Mouse (Mus musculus) erythroblast, adult 5-6 weeks (primary cell): ENCODE measurements around the gene Timm13. TPM values are rescaled to one million over a fixed set of nuclear protein-coding genes. Genes with fewer than 3 reads are reported as not detected.

Source experiments
- ATAC-seq: replicated peaks from 2 replicates; pipeline ENCODE4 v1.8.0; 2016; ENCODE audit warnings: moderate number of reproducible peaks, mild to moderate bottlenecking, moderate TSS enrichment, inconsistent platforms; ENCODE audit not compliant: poor library complexity, low FRiP score, severe bottlenecking
- total RNA-seq, 2 experiments: library from RNA; stranded (forward) in 1 of 2; stranded (reverse) in 1 of 2; fragments of 150-400 nt in 1 of 2; fragments of 200-764, 138-1000 nt in 1 of 2; gene quantifications; 2 replicates each; pipeline versions ENCODE4 v1.2.3 to v1.2.4; 2015 to 2017; ENCODE audit warnings: low replicate concordance in 2 of 2

Gene Timm13
- total RNA-seq, 2 experiments from 2014 or later = 12.1 to 14.1 TPM

DNA sequence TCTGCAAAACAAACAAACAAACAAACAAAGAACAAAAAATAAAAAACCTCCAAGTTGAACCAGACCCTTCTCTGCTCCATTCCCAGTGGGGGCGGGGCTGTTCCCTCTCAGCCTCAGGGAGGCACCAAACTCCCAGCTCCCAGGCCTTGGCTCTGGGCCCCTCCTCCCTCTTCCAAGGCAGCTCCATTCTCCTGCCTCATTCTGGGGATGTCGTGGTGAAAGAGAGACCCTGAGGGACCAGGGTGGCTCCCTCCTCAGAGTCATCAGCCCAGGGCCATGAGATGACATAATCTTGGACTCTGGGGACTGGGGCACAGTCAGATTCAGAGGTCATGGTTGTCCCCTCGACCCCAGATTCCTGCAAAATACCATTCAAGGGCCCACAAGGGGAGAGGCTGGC is 24.2 kb downstream of the Timm13 start:
- no peak for ATAC-seq

DNA sequence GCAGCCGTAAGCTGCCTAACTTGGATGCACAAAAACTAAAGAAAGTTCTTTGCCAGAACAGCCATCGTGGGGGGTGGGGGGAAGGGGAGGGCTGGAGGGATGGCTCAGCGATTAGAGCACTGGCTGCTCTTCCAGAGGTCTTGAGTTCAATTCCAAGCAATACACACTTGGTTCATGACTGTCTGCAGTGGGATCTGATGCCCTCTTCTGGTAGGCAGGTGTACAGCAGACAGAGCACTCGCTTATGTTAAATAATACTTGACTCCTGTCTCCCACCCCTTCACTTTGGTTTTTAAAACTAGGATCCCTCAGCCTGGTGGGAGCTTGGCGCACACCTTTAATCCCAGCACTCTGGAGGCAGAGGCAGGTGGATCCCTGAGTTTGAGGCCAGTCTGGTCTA is 24.7 kb downstream of the Timm13 start:
- ATAC-seq = peak; percentile 45; the same call in 1 of the 2 replicates

- no peak for ATAC-seq
These were observed 26.7 kb downstream of the Timm13 start for GRCm38 (mm10) chr10:80874035-80874434.

DNA sequence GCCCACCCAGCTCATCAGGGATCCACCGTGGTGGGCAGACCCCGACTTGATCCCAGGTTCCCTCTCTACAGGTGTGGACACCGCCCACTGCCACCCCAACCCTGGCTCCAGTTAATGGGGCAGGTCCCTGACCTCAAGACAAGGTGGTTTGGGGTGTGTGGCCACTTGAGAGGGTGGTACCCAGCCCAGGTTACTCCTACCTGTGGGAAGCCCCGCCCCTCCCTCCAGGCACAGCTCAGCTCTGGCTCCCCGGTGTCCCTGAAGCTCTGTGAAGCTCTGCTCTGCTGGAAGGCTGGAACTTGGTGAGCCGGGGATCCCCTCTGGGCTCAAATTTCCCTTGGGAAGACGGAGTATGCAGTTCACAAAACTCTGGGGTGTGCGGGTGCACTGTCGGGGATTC is 29.2 kb downstream of the Timm13 start, which contains the start of gene Tmprss9:
TSS of gene Tmprss9 (plus strand) at position 268 of the 400 bp plus-strand sequence.
- peak; percentile 25 for ATAC-seq

DNA sequence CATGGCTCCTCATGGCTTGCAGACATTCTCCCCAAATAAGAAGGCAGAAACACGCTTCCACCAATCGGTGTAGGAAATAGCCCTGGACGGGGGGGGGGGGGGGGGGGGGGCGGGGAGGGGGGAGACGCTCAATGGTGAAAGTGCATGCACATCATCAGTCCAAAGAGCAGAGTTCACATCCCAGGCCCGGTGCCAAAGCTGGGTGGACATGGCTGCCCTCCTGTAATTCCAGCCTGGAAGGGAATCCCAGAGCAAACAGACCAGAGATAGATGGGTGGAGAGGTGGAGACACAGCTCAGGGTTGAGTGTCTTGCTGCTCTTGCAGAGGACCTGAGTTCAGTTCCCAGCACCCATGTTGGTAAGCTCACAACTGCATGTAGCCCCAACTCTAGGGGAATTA is 29.8 kb downstream of the Timm13 start:
- ATAC-seq = no peak

DNA sequence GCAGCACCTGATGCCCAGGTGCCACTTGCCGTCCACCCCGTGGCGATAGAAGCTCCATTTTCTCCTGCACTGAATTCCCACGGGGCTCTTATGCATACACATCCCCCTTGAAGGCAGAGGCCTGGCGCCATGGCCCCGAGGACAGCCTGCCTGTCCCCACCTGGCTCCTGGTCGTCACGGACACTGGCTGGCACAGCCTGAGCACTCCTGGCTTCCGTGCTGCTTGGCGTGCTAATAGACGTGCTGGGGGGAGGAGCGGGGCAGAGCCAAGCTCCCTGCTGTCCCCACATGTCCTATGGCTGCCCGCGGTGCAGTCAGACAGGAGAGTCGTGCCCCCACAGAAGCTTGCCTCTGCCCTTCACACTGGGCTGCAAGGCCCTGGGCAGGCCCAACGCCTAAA is 36.3 kb downstream of the Timm13 start:
- no peak for ATAC-seq

DNA sequence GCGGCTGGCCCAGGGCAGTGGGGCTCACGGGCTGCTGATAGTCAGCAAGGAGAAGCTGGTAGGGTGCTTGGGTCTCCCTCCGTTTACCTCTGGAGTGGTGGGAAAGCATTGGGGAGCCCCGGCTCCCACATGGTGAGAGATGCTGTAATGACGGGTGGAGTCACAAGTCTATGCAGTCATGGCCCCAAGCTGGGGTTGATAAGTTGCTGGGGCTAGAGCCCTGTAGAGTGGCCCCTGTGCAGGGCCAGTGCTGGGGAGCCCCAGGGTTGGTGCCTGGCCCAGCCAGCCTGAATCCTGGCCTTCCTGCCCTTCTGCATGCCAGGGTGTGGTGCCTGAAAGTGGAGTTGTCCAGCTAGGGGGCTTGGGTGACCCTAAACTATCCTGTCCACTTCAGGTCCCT is 38.5 kb downstream of the Timm13 start:
- ATAC-seq = no peak

DNA sequence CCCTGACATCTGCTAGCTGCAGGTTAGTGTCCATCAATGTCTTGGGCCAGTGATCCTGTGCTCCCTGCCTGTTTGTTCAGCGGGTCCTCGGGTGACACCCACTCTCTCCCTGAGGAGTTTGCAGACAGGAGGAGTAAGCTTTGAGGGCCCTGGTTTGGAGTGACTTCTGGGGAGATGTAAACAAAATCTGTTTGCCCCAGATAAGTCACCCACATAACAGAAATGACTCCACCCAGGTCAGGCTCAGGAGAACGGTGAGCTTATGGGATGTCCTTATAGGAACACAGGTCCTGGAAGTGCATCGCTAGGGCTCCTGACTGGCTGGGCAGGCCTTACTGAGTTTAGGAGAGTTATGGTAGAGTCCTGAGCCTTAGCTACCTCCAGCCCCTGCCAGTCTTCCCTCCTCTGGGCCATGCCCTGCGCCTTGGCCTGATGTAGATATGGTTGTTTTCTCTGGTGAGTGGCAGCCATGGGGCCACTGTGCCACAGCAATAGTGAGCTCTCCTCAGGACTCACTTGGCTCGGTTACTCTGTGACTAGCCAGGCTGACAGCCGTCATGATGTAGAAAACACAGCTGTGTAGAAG is 42.3 kb downstream of the Timm13 start:
- ATAC-seq = peak; percentile 57

- peak; percentile 35 for ATAC-seq
These were observed 42.9 kb downstream of the Timm13 start for GRCm38 (mm10) chr10:80857848-80858247.

DNA sequence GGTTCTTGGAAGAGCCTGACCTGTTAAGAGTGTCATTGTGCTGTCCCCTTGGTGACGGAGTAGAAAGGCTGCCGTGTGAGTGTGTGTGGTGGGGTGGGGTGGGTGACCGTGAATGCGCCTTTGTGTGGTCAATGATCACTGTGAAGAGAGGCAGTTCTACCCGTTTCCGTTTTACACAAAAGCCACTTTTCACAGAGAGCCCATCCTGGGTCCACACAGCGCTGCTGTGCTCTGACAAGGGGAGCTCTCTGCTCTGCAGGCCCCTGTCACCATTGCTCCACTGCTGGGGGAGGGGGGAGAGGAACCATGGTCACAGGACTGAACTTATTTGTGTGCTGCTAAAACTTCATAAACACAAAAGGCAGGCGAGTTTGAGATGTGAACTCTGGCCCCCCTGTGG is 43.4 kb downstream of the Timm13 start:
- no peak for ATAC-seq

DNA sequence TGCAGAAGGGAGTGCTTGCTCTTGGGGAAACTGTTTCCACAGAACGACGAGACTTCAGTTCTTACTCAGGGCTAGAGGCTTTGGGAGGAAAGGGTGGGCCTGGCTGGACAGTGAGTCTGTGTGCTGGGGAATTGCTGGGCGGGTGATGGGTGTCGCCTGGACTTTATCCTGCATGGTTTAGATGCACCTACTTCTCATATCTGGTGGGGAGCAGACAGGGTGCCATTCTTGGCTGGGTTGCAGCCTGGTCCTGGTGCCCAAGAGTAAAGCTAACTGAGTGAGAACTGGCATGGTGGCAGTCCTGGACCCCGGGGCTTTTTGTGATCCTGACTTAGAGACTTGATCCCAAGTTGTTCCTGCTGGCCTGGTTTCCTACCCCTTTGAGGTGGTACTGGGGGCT is 43.9 kb downstream of the Timm13 start:
- ATAC-seq = peak; percentile 43

DNA sequence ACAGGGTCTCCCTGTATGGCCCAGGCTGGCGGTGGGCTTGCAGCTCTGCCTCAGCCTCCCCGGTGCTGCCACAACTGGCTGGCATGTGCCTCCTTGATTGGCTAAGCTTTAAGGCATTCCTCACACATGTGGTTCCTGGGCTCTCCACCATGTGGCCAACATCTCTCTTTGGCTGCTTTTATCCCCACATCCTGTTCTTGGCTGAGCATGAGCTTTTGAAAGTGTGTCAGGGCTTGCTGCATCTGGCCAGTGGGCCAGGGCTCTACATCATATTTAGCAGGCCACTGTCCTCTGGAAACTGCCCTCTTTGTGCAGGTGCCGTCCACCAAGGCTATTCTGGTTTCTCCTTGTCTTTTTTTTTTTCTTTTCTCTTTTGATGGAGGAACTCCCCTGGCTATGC is 44.5 kb downstream of the Timm13 start:
- peak; percentile 20 for ATAC-seq

DNA sequence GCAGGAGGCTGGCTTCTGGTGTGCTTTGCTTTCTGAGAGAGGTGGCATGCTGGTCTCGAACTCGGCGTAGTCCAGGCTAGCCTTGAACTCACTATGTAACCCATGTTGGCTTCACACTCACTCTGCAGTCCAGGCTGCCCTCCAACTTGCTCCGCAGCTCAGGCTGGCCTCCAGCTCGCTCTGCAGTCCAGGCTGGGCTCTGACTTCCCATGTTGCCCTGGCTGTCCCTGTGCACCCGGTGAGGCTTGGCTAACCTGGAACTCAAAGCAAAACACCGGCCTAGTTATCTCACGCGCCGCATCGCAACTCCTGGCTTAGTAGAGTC is 45.1 kb downstream of the Timm13 start:
- ATAC-seq = 0 out of 2 replicates have a peak, but pooled peaks have one; percentile 0

DNA sequence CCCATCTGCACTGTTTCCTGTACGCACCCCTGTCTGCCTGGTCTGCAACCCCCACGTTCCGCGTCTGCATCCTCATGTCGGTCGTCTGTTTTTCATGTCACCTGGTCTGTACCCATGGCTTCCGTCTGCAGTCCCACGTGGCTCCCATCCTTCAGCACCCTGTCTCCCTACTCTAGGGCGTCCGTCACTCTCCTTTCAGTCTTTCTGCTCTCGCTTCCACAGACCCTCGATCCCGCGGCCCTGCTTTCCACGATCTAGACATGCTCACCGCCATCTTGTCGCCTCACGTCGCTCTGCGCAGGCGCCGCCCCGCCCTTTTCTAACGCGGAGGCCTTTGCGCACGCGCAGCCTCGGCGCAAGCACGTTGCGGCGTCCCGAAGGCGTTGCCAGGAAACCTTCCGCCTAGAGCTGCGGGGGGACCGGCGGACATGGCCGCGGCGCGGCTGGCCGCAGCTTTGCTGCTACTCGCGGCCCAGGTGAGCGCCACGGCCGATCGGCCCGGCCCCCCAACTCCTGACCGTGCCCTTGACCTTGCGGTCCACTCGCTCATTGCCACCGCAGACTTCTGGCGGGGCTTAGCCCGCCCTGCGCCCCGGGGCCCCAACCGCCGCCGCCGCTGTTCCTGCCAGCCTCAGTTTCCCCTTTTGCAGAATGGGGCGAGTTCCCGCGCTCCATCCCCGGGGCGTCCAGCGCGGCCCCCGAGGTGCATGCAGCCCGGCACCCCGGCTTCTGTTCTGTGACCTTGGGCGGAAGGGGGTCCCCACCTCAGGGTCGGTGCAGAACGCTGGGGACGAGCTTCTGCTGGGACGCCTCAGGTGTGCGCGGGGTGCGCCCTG is 45.6 kb downstream of the Timm13 start, which contains the start of the genes Lsm7 and Sppl2b:
TSS of gene Lsm7 (minus strand) at position 297 of the 836 bp plus-strand sequence.
TSS of gene Sppl2b (plus strand) at position 363 of the 836 bp plus-strand sequence.
- peak; percentile 33 for ATAC-seq

Other genes with a start within 250 kb of the Timm13 start
- gene Btbd2, start 243.9 kb downstream of the Timm13 start, total RNA-seq (2015; ENCODE audit: low replicate concordance) = 5.6 and 6.1 TPM in 2 replicates
- 5.6 and 11.4 TPM in 2 replicates for gene Btbd2, start 243.9 kb downstream of the Timm13 start, total RNA-seq (2017; ENCODE audit: low replicate concordance)
- 40.2 and 47.4 TPM in 2 replicates for gene Mknk2, start 222.9 kb downstream of the Timm13 start, total RNA-seq (2015; ENCODE audit: low replicate concordance)
- 28.4 and 40.8 TPM in 2 replicates for gene Mknk2, start 222.9 kb downstream of the Timm13 start, total RNA-seq (2017; ENCODE audit: low replicate concordance)
- 13.4 and 25.6 TPM in 2 replicates for gene Mob3a, start 199.0 kb downstream of the Timm13 start, total RNA-seq (2015; ENCODE audit: low replicate concordance)
- gene Mob3a, start 199.0 kb downstream of the Timm13 start, total RNA-seq (2017; ENCODE audit: low replicate concordance) = 11.0 and 18.2 TPM in 2 replicates
- 8.6 and 9.8 TPM in 2 replicates for gene Izumo4, start 198.8 kb downstream of the Timm13 start, total RNA-seq (2015; ENCODE audit: low replicate concordance)
- 1.3 and 2.2 TPM in 2 replicates for gene Izumo4, start 198.8 kb downstream of the Timm13 start, total RNA-seq (2017; ENCODE audit: low replicate concordance)
- gene Ap3d1, start 158.7 kb downstream of the Timm13 start, total RNA-seq (2015; ENCODE audit: low replicate concordance) = 12.5 and 27.6 TPM in 2 replicates
- 25.9 and 30.5 TPM in 2 replicates for gene Ap3d1, start 158.7 kb downstream of the Timm13 start, total RNA-seq (2017; ENCODE audit: low replicate concordance)
- gene Dot1l, start 145.8 kb downstream of the Timm13 start, total RNA-seq (2015; ENCODE audit: low replicate concordance) = 10.9 and 15.6 TPM in 2 replicates
- 8.0 and 22.9 TPM in 2 replicates for gene Dot1l, start 145.8 kb downstream of the Timm13 start, total RNA-seq (2017; ENCODE audit: low replicate concordance)
- 19.6 and 26.5 TPM in 2 replicates for gene Sf3a2, start 102.8 kb downstream of the Timm13 start, total RNA-seq (2015; ENCODE audit: low replicate concordance)
- gene Sf3a2, start 102.8 kb downstream of the Timm13 start, total RNA-seq (2017; ENCODE audit: low replicate concordance) = 7.2 and 11.2 TPM in 2 replicates
- 24.5 and 45.2 TPM in 2 replicates for gene Plekhj1, start 102.3 kb downstream of the Timm13 start, total RNA-seq (2015; ENCODE audit: low replicate concordance)
- gene Plekhj1, start 102.3 kb downstream of the Timm13 start, total RNA-seq (2017; ENCODE audit: low replicate concordance) = 8.2 and 13.9 TPM in 2 replicates
- gene Amh, start 95.7 kb downstream of the Timm13 start, total RNA-seq (2015; ENCODE audit: low replicate concordance) = not detected in 2 replicates
- gene Amh, start 95.7 kb downstream of the Timm13 start, total RNA-seq (2017; ENCODE audit: low replicate concordance) = not detected in 2 replicates
- not detected in 2 replicates for gene Jsrp1, start 87.5 kb downstream of the Timm13 start, total RNA-seq (2015; ENCODE audit: low replicate concordance)
- gene Jsrp1, start 87.5 kb downstream of the Timm13 start, total RNA-seq (2017; ENCODE audit: low replicate concordance) = not detected in 2 replicates
- 1,067 and 1,159 TPM in 2 replicates for gene Oaz1, start 74.3 kb downstream of the Timm13 start, total RNA-seq (2015; ENCODE audit: low replicate concordance)
- 242 and 348 TPM in 2 replicates for gene Oaz1, start 74.3 kb downstream of the Timm13 start, total RNA-seq (2017; ENCODE audit: low replicate concordance)
- gene Lingo3, start 56.9 kb downstream of the Timm13 start, total RNA-seq (2015; ENCODE audit: low replicate concordance) = not detected in 2 replicates
- gene Lingo3, start 56.9 kb downstream of the Timm13 start, total RNA-seq (2017; ENCODE audit: low replicate concordance) = not detected in 2 replicates
- gene Lsm7, start 45.8 kb downstream of the Timm13 start, total RNA-seq (2015; ENCODE audit: low replicate concordance) = 27.8 and 33.2 TPM in 2 replicates
- gene Lsm7, start 45.8 kb downstream of the Timm13 start, total RNA-seq (2017; ENCODE audit: low replicate concordance) = 59.8 and 67.9 TPM in 2 replicates
- 225 and 274 TPM in 2 replicates for gene Sppl2b, start 45.7 kb downstream of the Timm13 start, total RNA-seq (2015; ENCODE audit: low replicate concordance)
- gene Sppl2b, start 45.7 kb downstream of the Timm13 start, total RNA-seq (2017; ENCODE audit: low replicate concordance) = 343 and 430 TPM in 2 replicates
- gene Tmprss9, start 29.1 kb downstream of the Timm13 start, total RNA-seq (2015; ENCODE audit: low replicate concordance) = not detected in 2 replicates
- 0.17 TPM in 1 of 2 replicates, not detected in the other for gene Tmprss9, start 29.1 kb downstream of the Timm13 start, total RNA-seq (2017; ENCODE audit: low replicate concordance)
- gene Lmnb2, start 17.3 kb upstream of the Timm13 start, total RNA-seq (2015; ENCODE audit: low replicate concordance) = 2.7 and 7.3 TPM in 2 replicates
- gene Lmnb2, start 17.3 kb upstream of the Timm13 start, total RNA-seq (2017; ENCODE audit: low replicate concordance) = 9.3 and 9.7 TPM in 2 replicates
- gene Gadd45b, start 29.1 kb upstream of the Timm13 start, total RNA-seq (2015; ENCODE audit: low replicate concordance) = 2.3 and 10.6 TPM in 2 replicates
- 3.2 and 4.9 TPM in 2 replicates for gene Gadd45b, start 29.1 kb upstream of the Timm13 start, total RNA-seq (2017; ENCODE audit: low replicate concordance)
- gene Gng7, start 114.0 kb upstream of the Timm13 start, total RNA-seq (2015; ENCODE audit: low replicate concordance) = not detected in 2 replicates
- gene Gng7, start 114.0 kb upstream of the Timm13 start, total RNA-seq (2017; ENCODE audit: low replicate concordance) = not detected in 2 replicates
- not detected in 2 replicates for gene Diras1, start 124.7 kb upstream of the Timm13 start, total RNA-seq (2015; ENCODE audit: low replicate concordance)
- not detected in 2 replicates for gene Diras1, start 124.7 kb upstream of the Timm13 start, total RNA-seq (2017; ENCODE audit: low replicate concordance)
- 2.1 and 2.5 TPM in 2 replicates for gene Slc39a3, start 136.5 kb upstream of the Timm13 start, total RNA-seq (2015; ENCODE audit: low replicate concordance)
- gene Slc39a3, start 136.5 kb upstream of the Timm13 start, total RNA-seq (2017; ENCODE audit: low replicate concordance) = 2.7 and 3.8 TPM in 2 replicates
- 6.7 and 20.3 TPM in 2 replicates for gene Sgta, start 159.2 kb upstream of the Timm13 start, total RNA-seq (2015; ENCODE audit: low replicate concordance)
- 14.8 and 18.1 TPM in 2 replicates for gene Sgta, start 159.2 kb upstream of the Timm13 start, total RNA-seq (2017; ENCODE audit: low replicate concordance)
- 1.9 TPM in 1 of 2 replicates, not detected in the other for gene Thop1, start 169.1 kb upstream of the Timm13 start, total RNA-seq (2015; ENCODE audit: low replicate concordance)
- gene Thop1, start 169.1 kb upstream of the Timm13 start, total RNA-seq (2017; ENCODE audit: low replicate concordance) = 3.1 and 4.1 TPM in 2 replicates
- not detected in 2 replicates for gene Creb3l3, start 197.9 kb upstream of the Timm13 start, total RNA-seq (2015; ENCODE audit: low replicate concordance)
- gene Creb3l3, start 197.9 kb upstream of the Timm13 start, total RNA-seq (2017; ENCODE audit: low replicate concordance) = not detected in 2 replicates
- 22.2 and 31.5 TPM in 2 replicates for gene Map2k2, start 204.9 kb upstream of the Timm13 start, total RNA-seq (2015; ENCODE audit: low replicate concordance)
- 34.2 and 49.9 TPM in 2 replicates for gene Map2k2, start 204.9 kb upstream of the Timm13 start, total RNA-seq (2017; ENCODE audit: low replicate concordance)
- gene Zbtb7a, start 234.3 kb upstream of the Timm13 start, total RNA-seq (2015; ENCODE audit: low replicate concordance) = 11.5 and 13.2 TPM in 2 replicates
- gene Zbtb7a, start 234.3 kb upstream of the Timm13 start, total RNA-seq (2017; ENCODE audit: low replicate concordance) = 10.1 and 14.2 TPM in 2 replicates